Mouse (Mus musculus) embryonic fibroblast, embryonic 13.5 days (primary cell): ENCODE measurements around the gene Fam171b.

Experiments used
- CTCF ChIP-seq: IDR thresholded peaks from 2 replicates; pipeline ENCODE4 v1.5.1; 2011; ENCODE audit warnings: mild to moderate bottlenecking, control low read depth, low read length, moderate library complexity, borderline replicate concordance; ENCODE audit not compliant: insufficient read depth
- POLR2A ChIP-seq: IDR thresholded peaks from 2 replicates; pipeline ENCODE4 v1.6.1; 2011; ENCODE audit warnings: low read depth, mild to moderate bottlenecking, control low read depth, low read length, moderate library complexity

DNA sequence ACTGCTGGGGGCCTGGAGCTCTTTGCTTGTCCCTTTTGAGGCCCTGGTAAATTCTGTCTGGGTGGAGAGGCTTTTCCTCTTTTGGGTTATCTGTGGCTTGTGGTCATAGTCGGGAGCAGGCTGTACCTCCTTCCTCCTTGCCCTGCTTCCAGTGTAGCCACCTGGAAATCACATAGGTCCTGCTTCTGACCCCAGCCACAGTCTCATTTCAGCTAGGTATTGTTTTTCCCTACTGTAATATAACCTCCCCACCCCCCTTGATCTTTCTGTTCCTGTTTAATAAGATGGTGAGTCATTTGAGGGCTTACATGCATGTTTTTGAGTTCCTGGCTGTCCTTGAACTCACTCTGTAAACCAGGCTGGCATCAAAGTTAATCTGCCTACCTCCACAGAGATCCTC is 45.6 kb upstream of the Fam171b start:
- TF ChIP-seq CTCF = no peak
- no peak for TF ChIP-seq POLR2A
